Mouse (Mus musculus): Measurements from ENCODE around the gene Aldh2. TPM values are rescaled to one million over a fixed set of nuclear protein-coding genes. Genes with fewer than 3 reads are reported as not detected.

The Aldh2 gene
- total and polyA plus RNA-seq, 2 experiments, result 1,488 to 4,351 TPM

DNA sequence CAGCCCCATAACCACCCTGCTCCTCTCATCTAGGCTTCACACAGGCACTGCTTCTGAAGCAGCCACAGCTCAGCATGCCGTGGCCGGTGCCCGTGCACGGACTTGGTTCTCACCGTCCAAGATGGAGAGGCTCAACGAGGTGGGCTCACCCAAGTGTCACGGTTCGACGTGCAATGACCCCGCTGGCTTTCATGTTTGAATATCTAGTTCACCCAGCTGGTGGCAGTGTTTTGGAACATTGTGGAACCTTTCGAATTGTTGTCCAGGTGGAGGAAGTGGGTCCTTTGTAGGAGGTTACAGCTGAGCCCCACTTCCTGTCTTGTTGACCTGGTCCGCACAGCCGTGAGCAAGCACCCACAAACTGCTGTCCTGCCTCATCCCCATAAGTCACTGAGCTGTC lies 19.5 kb downstream of the Aldh2 start:
- Histone ChIP-seq H3K79me2 (ENCODE audit: control insufficient read depth, insufficient read depth, low read length) (no peaks in the 10 kb centered on the region; the same call in 1 of the 2 replicates), H3K27me3 (ENCODE audit: control insufficient read depth, insufficient read depth, low read length) (no peaks in the 10 kb centered on the region), H3K4me1 (ENCODE audit: control insufficient read depth, insufficient read depth, low read length) (no peaks in the 10 kb centered on the region), H3K4me3 (ENCODE audit: insufficient read depth, low read depth, low read length) (no peak overlapping the region), H3K9ac (ENCODE audit: low read depth, low read length) (no peak overlapping the region), H3K36me3 (ENCODE audit: control insufficient read depth, insufficient read depth, low read length) (peaks cover 87% of the 10 kb centered on the region), H3K27ac (replicated peaks; ENCODE audit: insufficient read depth, low read depth, low read length) (no peak overlapping the region)
- WGBS, result 88% methylated on average over 13 of the region's 13 CpGs
- TF ChIP-seq CTCF (IDR thresholded peaks at IDR 0.05; ENCODE audit: low read depth, low read length), result no peak
- no peak for TF ChIP-seq POLR2A (IDR thresholded peaks at IDR 0.05; ENCODE audit: extremely low read depth, insufficient read depth, low read length)
- DNase-seq (ENCODE audit: extremely low read depth, low read depth, low spot score), result no peak

GRCm38 (mm10) chr5:121570787-121571186 lies 22.8 kb downstream of the Aldh2 start:
- H3K9ac ChIP-seq (ENCODE audit: low read depth, low read length), result no peak overlapping the region
- DNase-seq (ENCODE audit: extremely low read depth, low read depth, low spot score), result no peak
- H3K27ac ChIP-seq (replicated peaks; ENCODE audit: insufficient read depth, low read depth, low read length), result no peak overlapping the region
- no peak overlapping the region for H3K4me3 ChIP-seq (ENCODE audit: insufficient read depth, low read depth, low read length)
- no peak for TF ChIP-seq CTCF (IDR thresholded peaks at IDR 0.05; ENCODE audit: low read depth, low read length)
- TF ChIP-seq POLR2A (IDR thresholded peaks at IDR 0.05; ENCODE audit: extremely low read depth, insufficient read depth, low read length), result no peak
- peaks cover 78% of the 10 kb centered on the region for H3K36me3 ChIP-seq (ENCODE audit: control insufficient read depth, insufficient read depth, low read length)
- H3K27me3 ChIP-seq (ENCODE audit: control insufficient read depth, insufficient read depth, low read length), result no peaks in the 10 kb centered on the region
- H3K79me2 ChIP-seq (ENCODE audit: control insufficient read depth, insufficient read depth, low read length), result no peaks in the 10 kb centered on the region
- WGBS, result 27% methylated on average over 1 of the region's 1 CpGs
- H3K4me1 ChIP-seq (ENCODE audit: control insufficient read depth, insufficient read depth, low read length), result peaks cover 16% of the 10 kb centered on the region

GRCm38 (mm10) chr5:121569881-121570420 lies 23.7 kb downstream of the Aldh2 start:
- TF ChIP-seq CTCF (IDR thresholded peaks at IDR 0.05; ENCODE audit: low read depth, low read length) (no peak), POLR2A (IDR thresholded peaks at IDR 0.05; ENCODE audit: extremely low read depth, insufficient read depth, low read length) (no peak)
- DNase-seq (ENCODE audit: extremely low read depth, low read depth, low spot score), result no peak
- Histone ChIP-seq H3K9ac (ENCODE audit: low read depth, low read length) (no peak overlapping the region), H3K36me3 (ENCODE audit: control insufficient read depth, insufficient read depth, low read length) (peaks cover 69% of the 10 kb centered on the region), H3K79me2 (ENCODE audit: control insufficient read depth, insufficient read depth, low read length) (no peaks in the 10 kb centered on the region), H3K4me3 (ENCODE audit: insufficient read depth, low read depth, low read length) (no peak overlapping the region), H3K27me3 (ENCODE audit: control insufficient read depth, insufficient read depth, low read length) (no peaks in the 10 kb centered on the region), H3K4me1 (ENCODE audit: control insufficient read depth, insufficient read depth, low read length) (peaks cover 22% of the 10 kb centered on the region), H3K27ac (replicated peaks; ENCODE audit: insufficient read depth, low read depth, low read length) (no peak overlapping the region)
- 84% methylated on average over 9 of the region's 9 CpGs for WGBS

- peaks cover 25% of the 10 kb centered on the region for H3K4me1 ChIP-seq (ENCODE audit: control insufficient read depth, insufficient read depth, low read length)
- H3K36me3 ChIP-seq (ENCODE audit: control insufficient read depth, insufficient read depth, low read length), result peaks cover 38% of the 10 kb centered on the region
- TF ChIP-seq CTCF (IDR thresholded peaks at IDR 0.05; ENCODE audit: low read depth, low read length), result no peak
- TF ChIP-seq POLR2A (IDR thresholded peaks at IDR 0.05; ENCODE audit: extremely low read depth, insufficient read depth, low read length), result no peak
- peak overlapping the region; percentile 53 for H3K27ac ChIP-seq (replicated peaks; ENCODE audit: insufficient read depth, low read depth, low read length)
- H3K27me3 ChIP-seq (ENCODE audit: control insufficient read depth, insufficient read depth, low read length), result no peaks in the 10 kb centered on the region
- no peak overlapping the region for H3K9ac ChIP-seq (ENCODE audit: low read depth, low read length)
- no peaks in the 10 kb centered on the region for H3K79me2 ChIP-seq (ENCODE audit: control insufficient read depth, insufficient read depth, low read length)
- H3K4me3 ChIP-seq (ENCODE audit: insufficient read depth, low read depth, low read length), result no peak overlapping the region
- DNase-seq (ENCODE audit: extremely low read depth, low read depth, low spot score), result peak; percentile 95
- WGBS, result 33% methylated on average over 16 of the region's 16 CpGs
Observed at GRCm38 (mm10) chr5:121566035-121566681, 27.5 kb downstream of the Aldh2 start.

DNA sequence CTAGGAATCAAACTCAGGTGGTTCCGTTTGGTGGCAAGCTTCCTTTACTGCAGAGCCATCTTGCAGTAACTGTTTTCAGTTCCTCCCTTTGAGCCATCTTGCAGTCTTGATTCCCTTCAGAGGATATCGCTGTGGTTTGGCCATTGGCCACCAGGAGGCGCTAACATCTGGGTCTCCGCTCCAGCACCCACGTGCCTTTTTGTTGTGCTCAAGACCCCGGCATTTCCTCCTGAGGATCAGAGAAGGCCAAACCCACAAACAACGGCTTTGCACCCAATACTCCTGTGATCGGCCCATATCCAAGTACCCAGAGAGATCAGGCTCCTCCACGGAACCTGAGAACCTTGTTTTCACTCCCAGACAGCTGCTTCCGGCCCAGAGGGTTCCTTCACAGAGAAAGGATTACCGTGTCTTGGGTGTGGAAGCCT lies 29.1 kb downstream of the Aldh2 start:
- no peak overlapping the region for H3K4me3 ChIP-seq (ENCODE audit: insufficient read depth, low read depth, low read length)
- H3K4me1 ChIP-seq (ENCODE audit: control insufficient read depth, insufficient read depth, low read length), result peaks cover 25% of the 10 kb centered on the region
- H3K36me3 ChIP-seq (ENCODE audit: control insufficient read depth, insufficient read depth, low read length), result peaks cover 22% of the 10 kb centered on the region
- peak overlapping the region; percentile 11; the same call in 1 of the 2 replicates for H3K9ac ChIP-seq (ENCODE audit: low read depth, low read length)
- H3K27me3 ChIP-seq (ENCODE audit: control insufficient read depth, insufficient read depth, low read length), result no peaks in the 10 kb centered on the region
- 12% methylated on average over 11 of the region's 11 CpGs for WGBS
- TF ChIP-seq POLR2A (IDR thresholded peaks at IDR 0.05; ENCODE audit: extremely low read depth, insufficient read depth, low read length) (no peak), CTCF (IDR thresholded peaks at IDR 0.05; ENCODE audit: low read depth, low read length) (peak; percentile 93)
- DNase-seq (ENCODE audit: extremely low read depth, low read depth, low spot score), result peak; percentile 61
- H3K27ac ChIP-seq (replicated peaks; ENCODE audit: insufficient read depth, low read depth, low read length), result peak overlapping the region; percentile 2; the same call in 1 of the 2 replicates
- no peaks in the 10 kb centered on the region for H3K79me2 ChIP-seq (ENCODE audit: control insufficient read depth, insufficient read depth, low read length)

DNA sequence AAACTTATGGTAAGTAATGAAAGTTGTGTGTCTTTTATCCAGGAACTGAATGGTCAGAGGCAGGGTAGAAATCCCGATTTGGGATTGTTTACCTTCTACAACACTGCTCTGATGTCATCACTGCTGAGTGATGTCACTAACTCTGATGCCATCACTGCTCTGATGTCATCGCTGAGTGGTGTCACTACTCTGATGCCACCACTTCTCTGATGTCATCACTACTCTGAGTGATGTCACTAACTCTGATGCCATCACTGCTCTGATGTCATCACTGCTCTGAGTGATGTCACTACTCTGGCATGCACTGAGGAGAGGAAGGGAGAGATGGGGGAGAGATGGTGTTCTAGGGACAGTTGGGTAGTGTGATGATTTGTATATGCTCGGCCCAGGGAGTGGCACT lies 31.2 kb downstream of the Aldh2 start:
- WGBS, result 75% methylated on average over 3 of the region's 3 CpGs
- no peak for DNase-seq (ENCODE audit: extremely low read depth, low read depth, low spot score)
- TF ChIP-seq POLR2A (IDR thresholded peaks at IDR 0.05; ENCODE audit: extremely low read depth, insufficient read depth, low read length) (no peak), CTCF (IDR thresholded peaks at IDR 0.05; ENCODE audit: low read depth, low read length) (no peak)

More for the DNA sequence above, 31.2 kb downstream of the Aldh2 start:
- Histone ChIP-seq H3K36me3 (ENCODE audit: control insufficient read depth, insufficient read depth, low read length) (peaks cover 4% of the 10 kb centered on the region), H3K4me1 (ENCODE audit: control insufficient read depth, insufficient read depth, low read length) (peaks cover 20% of the 10 kb centered on the region), H3K27me3 (ENCODE audit: control insufficient read depth, insufficient read depth, low read length) (no peaks in the 10 kb centered on the region), H3K79me2 (ENCODE audit: control insufficient read depth, insufficient read depth, low read length) (no peaks in the 10 kb centered on the region), H3K4me3 (ENCODE audit: insufficient read depth, low read depth, low read length) (no peak overlapping the region), H3K27ac (replicated peaks; ENCODE audit: insufficient read depth, low read depth, low read length) (no peak overlapping the region), H3K9ac (ENCODE audit: low read depth, low read length) (no peak overlapping the region)
